Mouse (Mus musculus) midbrain, embryonic 16.5 days (tissue): ENCODE measurements around the gene Aff2. TPM values are rescaled to one million over a fixed set of nuclear protein-coding genes. Genes with fewer than 3 reads are reported as not detected.

Experiments
- ATAC-seq: fragments of 200-750 bp; cut with Nextera tagmentation; 2 replicates; pipeline ENCODE4 v1.8.0; 2017; ENCODE audit warnings: moderate TSS enrichment
- H3K27ac ChIP-seq: fragments of 300-500 bp; sonication (generic); 2 replicates; pipeline ENCODE4 v1.5.1; 2014; ENCODE audit warnings: mild to moderate bottlenecking, low read length, mixed read lengths
- H3K27me3 ChIP-seq: fragments of 300-500 bp; sonication (generic); 2 replicates; pipeline ENCODE4 v1.6.1; 2014; ENCODE audit warnings: low read depth, low read length, mixed read lengths; ENCODE audit not compliant: control insufficient read depth, insufficient read depth
- H3K36me3 ChIP-seq: fragments of 300-500 bp; sonication (generic); 2 replicates; pipeline ENCODE4 v1.6.1; 2014; ENCODE audit warnings: mild to moderate bottlenecking, low read length, moderate library complexity, mixed read lengths; ENCODE audit not compliant: control insufficient read depth, insufficient read depth
- H3K4me1 ChIP-seq: fragments of 300-500 bp; sonication (generic); 2 replicates; pipeline ENCODE4 v1.6.1; 2014; ENCODE audit warnings: mild to moderate bottlenecking, low read length, mixed read lengths; ENCODE audit not compliant: control insufficient read depth, insufficient read depth
- H3K4me2 ChIP-seq: fragments of 300-500 bp; sonication (generic); 2 replicates; pipeline ENCODE4 v1.6.1; 2014; ENCODE audit warnings: mild to moderate bottlenecking, low read length, mixed read lengths
- H3K4me3 ChIP-seq: fragments of 300-500 bp; sonication (generic); 2 replicates; pipeline ENCODE4 v1.5.1; 2014; ENCODE audit warnings: low read depth, mild to moderate bottlenecking, low read length, moderate library complexity, mixed read lengths
- H3K9ac ChIP-seq: fragments of 300-500 bp; sonication (generic); 2 replicates; pipeline ENCODE4 v1.6.1; 2014; ENCODE audit warnings: low read depth, low read length, mixed read lengths
- H3K9me3 ChIP-seq: fragments of 300-500 bp; sonication (generic); replicated peaks from 2 replicates; pipeline ENCODE4 v1.6.1; 2014; ENCODE audit warnings: mild to moderate bottlenecking, low read length, mixed read lengths; ENCODE audit not compliant: control insufficient read depth, poor library complexity, severe bottlenecking
- WGBS: fragments of 180-500 bp; shearing (Covaris S2); extraction: QIAGEN DNeasy Blood & Tissue Kit; methylation state at CpG from one replicate; pipeline ENCODE4 v1.1.7; 2014; 5-methylcytosine and 5-hydroxymethylcytosine counted together
- polyA plus RNA-seq: library from polyadenylated mRNA; unstranded; fragments of >200 nt; fragmentation: Nextera tagmentation; extraction: Ambion mirVana; gene quantifications from 2 replicates; pipeline ENCODE4 v1.2.1, GENCODE M21; 2015

Aff2 gene
- polyA plus RNA-seq, 1 experiment from 2014 or later: 11.8 TPM

DNA sequence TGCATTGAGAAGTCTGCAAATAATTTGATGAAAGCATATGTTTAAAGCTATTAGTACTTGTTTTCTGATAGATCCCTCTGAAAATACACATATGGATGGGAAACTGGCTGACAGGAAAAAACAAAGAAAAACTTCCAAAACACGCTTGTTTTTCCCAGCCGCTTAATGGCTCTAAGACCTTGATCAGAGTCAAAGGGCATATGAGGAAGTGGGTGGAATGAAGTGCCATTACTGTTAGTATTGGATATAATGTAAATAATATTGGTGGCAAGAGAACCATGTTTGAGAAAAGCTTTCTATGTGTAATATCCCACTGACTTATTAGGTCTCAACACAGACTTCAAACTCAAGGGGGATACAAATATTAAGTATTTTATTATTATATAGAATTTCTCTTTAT is 455.0 kb downstream of the Aff2 start:
- ATAC-seq: no peak
- no peak overlapping the region for H3K27ac ChIP-seq
- no peak overlapping the region for H3K4me2 ChIP-seq
- no peaks in the 10 kb centered on the region for H3K9me3 ChIP-seq
- H3K4me1 ChIP-seq: no peaks in the 10 kb centered on the region
- WGBS: 87% methylated on average over 2 of the region's 2 CpGs
- no peaks in the 10 kb centered on the region for H3K36me3 ChIP-seq
- H3K4me3 ChIP-seq: no peak overlapping the region
- no peaks in the 10 kb centered on the region for H3K27me3 ChIP-seq
- no peak overlapping the region for H3K9ac ChIP-seq

DNA sequence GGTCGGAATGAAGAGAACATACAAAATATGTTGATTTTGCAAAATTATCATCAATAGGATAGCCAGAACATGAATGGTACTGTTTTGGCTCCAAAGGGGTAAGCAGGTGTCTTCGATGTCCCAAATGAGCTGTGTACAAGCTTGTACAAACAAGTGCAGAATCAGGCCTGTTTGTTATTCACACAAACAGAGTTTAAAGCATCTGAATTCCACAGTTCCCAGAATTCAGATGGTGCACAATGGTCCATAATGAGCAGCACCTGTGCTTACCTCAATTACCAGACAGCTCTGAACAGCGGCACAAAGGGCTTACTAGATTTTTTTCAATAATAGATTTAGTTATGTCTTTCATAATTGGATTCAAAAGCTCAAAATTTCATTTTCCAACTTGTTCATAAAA is 457.6 kb downstream of the Aff2 start:
- Histone ChIP-seq H3K4me1 (no peaks in the 10 kb centered on the region), H3K36me3 (no peaks in the 10 kb centered on the region), H3K4me2 (no peak overlapping the region), H3K9me3 (no peaks in the 10 kb centered on the region), H3K4me3 (no peak overlapping the region), H3K27ac (no peak overlapping the region), H3K9ac (no peak overlapping the region), H3K27me3 (no peaks in the 10 kb centered on the region)
- 89% methylated on average over 3 of the region's 3 CpGs for WGBS
- no peak for ATAC-seq

DNA sequence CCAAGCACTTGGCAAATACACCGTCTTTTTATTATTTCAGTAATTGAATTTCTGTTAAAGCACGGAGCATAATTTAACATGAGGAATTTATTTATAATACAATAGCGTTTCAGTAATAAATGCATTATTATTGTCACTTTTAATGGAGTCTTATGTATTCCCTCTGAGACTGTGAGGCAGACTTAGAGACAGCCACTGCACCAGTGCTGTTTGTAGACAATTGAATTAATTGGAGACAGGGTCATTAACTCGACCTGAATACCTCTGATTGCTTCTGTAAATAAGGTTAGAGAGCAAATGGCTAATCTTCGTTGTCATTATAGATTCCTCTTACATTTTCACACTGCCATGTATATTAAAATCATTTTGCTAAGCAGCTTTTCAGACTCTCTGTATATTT is 458.1 kb downstream of the Aff2 start:
- no peak for ATAC-seq
- 58% methylated on average over 5 of the region's 5 CpGs for WGBS
- Histone ChIP-seq H3K9ac (no peak overlapping the region), H3K4me2 (no peak overlapping the region), H3K27me3 (no peaks in the 10 kb centered on the region), H3K27ac (no peak overlapping the region), H3K4me1 (no peaks in the 10 kb centered on the region), H3K36me3 (no peaks in the 10 kb centered on the region), H3K9me3 (no peaks in the 10 kb centered on the region), H3K4me3 (no peak overlapping the region)

DNA sequence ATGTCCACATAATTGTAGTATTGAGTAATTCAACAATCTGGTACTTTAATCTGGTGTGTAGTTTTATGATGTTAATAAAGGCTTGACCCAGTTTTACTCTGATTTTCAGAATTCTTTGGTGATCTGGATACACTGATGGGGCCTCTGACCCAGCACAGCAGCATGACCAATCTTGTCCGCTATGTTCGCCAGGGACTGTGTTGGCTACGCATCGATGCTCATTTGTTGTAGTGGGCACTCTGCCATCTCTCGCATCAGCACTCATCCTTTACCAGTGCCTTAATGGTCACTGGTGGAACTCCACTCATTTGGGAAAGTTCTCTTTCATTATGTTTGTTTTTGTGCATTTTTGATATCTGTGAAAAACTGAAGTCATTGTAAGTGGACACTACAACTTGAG is 507.5 kb downstream of the Aff2 start:
- 82% methylated on average over 5 of the region's 5 CpGs for WGBS
- no peaks in the 10 kb centered on the region for H3K27me3 ChIP-seq

DNA sequence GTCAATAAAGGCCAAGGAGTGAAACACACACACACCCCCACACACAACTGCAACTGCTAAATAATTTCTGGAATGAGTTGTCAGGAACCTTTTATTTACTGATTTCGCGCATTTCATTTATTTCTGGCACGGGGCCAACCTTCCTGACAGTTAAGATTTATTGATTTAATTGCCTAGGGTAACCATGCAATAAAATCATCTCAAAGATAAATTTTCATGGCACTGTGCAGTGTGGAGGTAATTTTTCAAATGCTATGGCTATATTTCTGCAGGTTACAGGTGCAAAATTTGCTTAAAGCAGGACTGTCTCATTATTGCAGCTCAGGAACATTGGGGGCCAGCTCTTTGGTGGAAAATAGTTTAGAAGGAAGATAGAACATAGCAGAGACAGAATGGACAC is 531.6 kb downstream of the Aff2 start:
- no peaks in the 10 kb centered on the region for H3K36me3 ChIP-seq
- no peak overlapping the region for H3K9ac ChIP-seq
- no peak overlapping the region for H3K27ac ChIP-seq
- H3K9me3 ChIP-seq: no peaks in the 10 kb centered on the region
- H3K27me3 ChIP-seq: no peaks in the 10 kb centered on the region
- 69% methylated on average over 3 of the region's 3 CpGs for WGBS
- ATAC-seq: no peak
- H3K4me1 ChIP-seq: no peaks in the 10 kb centered on the region
- no peak overlapping the region for H3K4me2 ChIP-seq
- H3K4me3 ChIP-seq: no peak overlapping the region

More for the DNA sequence above, 507.5 kb downstream of the Aff2 start:
- no peak overlapping the region for H3K27ac ChIP-seq
- no peaks in the 10 kb centered on the region for H3K9me3 ChIP-seq
- H3K4me1 ChIP-seq: no peaks in the 10 kb centered on the region
- no peak overlapping the region for H3K4me3 ChIP-seq
- no peaks in the 10 kb centered on the region for H3K36me3 ChIP-seq
- H3K4me2 ChIP-seq: no peak overlapping the region
- ATAC-seq: no peak
- H3K9ac ChIP-seq: no peak overlapping the region
